ENCODE assay signal across 19 mouse cellular contexts in the genomic region with DNA sequence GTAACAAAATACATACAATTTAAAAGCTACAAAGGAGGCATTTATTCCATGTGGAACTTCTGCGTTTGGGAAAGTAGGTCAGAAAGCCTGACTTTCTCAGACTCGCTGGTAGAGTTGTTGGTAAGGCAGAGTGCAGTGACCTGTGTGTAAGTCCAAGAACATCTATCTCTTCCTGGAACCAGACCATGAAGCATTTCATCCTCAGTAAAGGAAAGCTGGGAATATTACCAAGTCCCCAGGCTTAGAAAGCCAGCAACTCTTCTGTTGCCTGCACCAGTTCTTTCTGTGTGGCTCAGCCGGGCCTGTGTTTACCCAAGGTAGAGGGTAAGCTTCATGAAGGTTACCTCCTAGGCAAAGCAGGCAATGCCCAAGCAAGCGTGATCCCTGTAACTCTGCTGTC.
"Had no signal": no experiment of that assay in that cellular context is flagged by ENCODE, and none has a peak within 500 bp of the region (broad histone marks: within the 10 kb centered on the region; RNA-seq: fewer than 3 reads in every experiment).

No protein-coding gene starts in this region.

- H3K9ac ChIP-seq: lung, embryonic 14.5 days; midbrain, embryonic 12.5 days; neural tube, embryonic 13.5 days; neural tube, embryonic 15.5 days had no signal

- DNase-seq: lung, adult 18-20 months; lung, embryonic 14.5 days; lung, postnatal 10 days; lung, postnatal 4 days; midbrain, embryonic 14.5 days; retina, postnatal 1 day; right cerebral cortex, adult 18-20 months; right cerebral cortex, postnatal 25 days; right cerebral cortex, postnatal 4 days; spleen, adult 18-20 months; thymus, adult 18-20 months; thymus, postnatal 14 days; thymus, postnatal 36 days had no signal

- H3K36me3 ChIP-seq: midbrain, embryonic 10.5 days; midbrain, embryonic 12.5 days; neural tube, embryonic 13.5 days; neural tube, embryonic 15.5 days had no signal

- H3K4me2 ChIP-seq: lung, embryonic 14.5 days; midbrain, embryonic 12.5 days; neural tube, embryonic 13.5 days; neural tube, embryonic 15.5 days had no signal

- H3K9me3 ChIP-seq: midbrain, embryonic 10.5 days; midbrain, embryonic 12.5 days; neural tube, embryonic 13.5 days; neural tube, embryonic 15.5 days had no signal

- ATAC-seq: midbrain, embryonic 16.5 days had no signal

- H3K27ac ChIP-seq: midbrain, embryonic 10.5 days; midbrain, embryonic 12.5 days; neural tube, embryonic 13.5 days; neural tube, embryonic 15.5 days had no signal

- H3K4me3 ChIP-seq: midbrain, embryonic 10.5 days; midbrain, embryonic 12.5 days; myocyte; neural tube, embryonic 13.5 days; neural tube, embryonic 15.5 days had no signal

- H3K27me3 ChIP-seq: midbrain, embryonic 12.5 days; neural tube, embryonic 13.5 days; neural tube, embryonic 15.5 days had no signal

- H3K4me1 ChIP-seq: neural tube, embryonic 13.5 days; neural tube, embryonic 15.5 days had no signal
